Mouse (Mus musculus) G1E (cell line): Measurements from ENCODE around the gene Pbx3.

ENCODE experiments used
- CTCF ChIP-seq: IDR thresholded peaks from 2 replicates; pipeline ENCODE4 v1.5.1; 2012; ENCODE audit warnings: low read depth, low read length, inconsistent platforms, mixed read lengths
- GATA1 ChIP-seq: IDR thresholded peaks from 2 replicates; pipeline ENCODE4 v1.6.1; 2012; ENCODE audit warnings: borderline replicate concordance, low read length, inconsistent platforms, mixed read lengths

DNA sequence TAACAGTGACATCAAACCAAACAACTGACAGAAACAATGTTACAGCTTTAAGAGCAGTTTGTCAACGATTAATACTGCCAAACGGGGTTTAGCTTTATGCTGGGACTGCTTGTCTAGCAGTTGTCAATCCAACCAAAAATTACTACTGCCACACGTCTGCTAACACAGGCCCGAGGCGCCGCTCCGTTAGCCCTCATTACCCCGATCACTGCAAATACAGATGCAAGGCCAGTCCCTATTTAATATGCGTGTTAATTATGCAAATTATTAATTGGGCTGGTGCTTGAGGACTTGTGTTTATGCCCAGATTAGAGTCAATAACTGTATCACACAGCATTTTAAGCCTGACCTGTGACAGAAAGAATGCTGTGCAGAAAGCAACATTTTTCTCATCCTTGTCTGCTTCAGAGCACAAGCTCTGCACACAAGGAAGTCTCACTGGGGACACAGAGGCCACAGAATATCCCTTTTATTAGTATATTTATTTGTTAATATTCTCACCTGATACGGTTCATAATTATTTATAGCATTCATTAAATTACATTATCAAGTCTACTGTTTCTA is 97.2 kb downstream of the Pbx3 start:
- TF ChIP-seq GATA1 (no peak), CTCF (no peak)
